Mouse (Mus musculus) WW6 (cell line): Measurements from ENCODE around the gene Kif11.

ENCODE experiments used
- DNase-seq: peaks from one replicate; pipeline ENCODE4 v3.0.0-alpha.2; 2013; ENCODE audit warnings: low read depth, low spot score

The Kif11 gene

GRCm38 (mm10) chr19:37375755-37376615, at the start of gene Kif11:
Gene Kif11 (plus strand): TSS chr19:37376403.
- DNase-seq = peak; percentile 86

DNA sequence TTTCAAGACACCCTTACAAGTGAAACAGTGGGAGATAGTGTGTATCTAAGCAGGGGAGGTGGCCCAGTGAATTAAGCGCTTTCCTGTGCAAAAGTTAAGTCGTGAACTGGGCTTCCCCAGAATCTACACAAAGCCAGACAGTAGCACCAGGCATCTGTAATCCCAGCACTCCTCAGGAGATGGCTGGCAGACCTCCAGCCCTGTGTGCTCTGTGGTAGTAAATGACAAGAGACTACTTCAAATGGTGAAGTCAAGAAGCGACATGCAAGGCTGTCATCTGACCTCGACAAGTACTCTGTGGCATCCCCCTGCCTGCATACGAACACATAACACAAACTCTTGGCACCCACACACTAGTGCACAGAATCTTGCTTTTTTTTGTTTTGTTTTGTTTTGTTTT, 49.0 kb upstream of the Kif11 start:
- no peak for DNase-seq

DNA sequence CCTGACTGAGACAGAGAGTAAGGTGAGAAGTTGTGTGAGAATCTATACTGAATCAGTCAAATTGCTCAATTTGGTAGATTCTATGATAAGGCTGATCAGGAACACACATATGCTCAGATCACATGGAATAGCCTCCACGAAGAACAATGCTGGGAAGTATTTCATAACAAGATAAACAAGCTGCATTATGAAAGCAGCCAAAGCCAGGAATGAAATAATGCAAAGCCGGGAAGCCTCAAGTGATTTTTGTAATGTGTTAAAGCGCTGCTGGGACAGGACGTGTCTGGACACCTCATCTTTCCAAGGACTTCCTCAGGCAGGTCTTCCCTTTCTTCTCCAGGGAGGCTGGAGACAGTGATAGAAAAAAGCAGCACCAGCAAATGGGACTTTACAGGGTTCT, 43.5 kb upstream of the Kif11 start:
- DNase-seq = no peak

DNA sequence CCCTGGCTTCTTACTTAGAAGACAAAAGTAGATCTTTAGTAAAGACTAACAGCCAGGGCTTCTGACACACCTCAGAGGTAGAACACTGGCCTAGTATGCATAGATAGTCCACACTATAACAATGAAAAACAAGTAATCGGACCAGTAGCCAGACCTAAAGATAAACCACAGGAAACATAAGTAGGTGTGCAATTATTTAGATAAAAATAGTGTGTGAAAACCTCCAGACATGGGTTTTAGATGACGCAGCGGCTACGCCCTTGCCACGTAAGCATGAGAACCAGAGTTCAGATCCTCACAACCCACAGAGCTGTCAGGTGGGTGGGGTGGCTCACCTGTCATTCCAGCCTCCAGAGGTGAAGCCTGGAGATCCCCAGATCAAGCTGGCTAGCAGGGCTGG, 42.8 kb upstream of the Kif11 start:
- no peak for DNase-seq

DNA sequence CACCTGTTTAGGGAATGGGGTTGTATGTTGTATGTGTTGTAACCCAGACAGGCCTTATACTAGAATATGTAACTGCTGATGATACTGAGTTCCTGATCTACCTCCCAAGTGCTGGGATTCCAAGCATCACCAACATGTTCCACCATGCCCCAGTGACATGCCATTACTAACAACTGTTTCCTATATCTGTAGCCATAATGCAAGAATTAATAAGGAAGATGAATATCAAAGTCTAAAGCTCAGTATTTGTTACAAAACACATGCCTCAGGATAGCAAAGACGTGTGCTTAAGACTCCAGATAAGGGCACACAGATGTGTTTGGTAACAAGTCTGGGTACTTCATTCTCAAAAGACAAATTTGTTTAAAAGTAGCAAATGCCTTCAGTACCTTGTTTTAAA, 40.8 kb upstream of the Kif11 start:
- no peak for DNase-seq

- no peak for DNase-seq
Measured at GRCm38 (mm10) chr19:37337752-37338151, 38.5 kb upstream of the Kif11 start, which contains the start of gene Ide. Gene Ide (minus strand): TSS chr19:37337852.

DNA sequence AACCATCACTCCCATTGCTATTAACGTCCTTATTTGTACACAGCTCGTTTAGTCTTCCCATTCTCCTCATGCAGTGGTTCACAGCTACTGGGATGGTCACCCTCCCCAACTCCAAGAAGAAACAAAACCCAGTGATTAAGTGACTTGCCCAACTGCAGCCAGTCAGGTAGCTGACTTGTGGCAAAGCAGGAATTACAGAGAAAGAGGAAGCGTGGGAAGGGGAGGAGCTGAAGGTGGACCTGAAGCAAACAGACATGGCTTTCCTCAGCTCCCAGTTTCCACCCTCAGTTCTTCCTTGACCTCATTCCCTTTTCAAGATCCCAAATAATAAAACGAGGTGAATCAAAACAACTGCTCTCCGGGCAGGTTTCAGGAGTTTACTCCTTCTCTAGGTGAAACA, 35.7 kb upstream of the Kif11 start:
- DNase-seq = no peak

GRCm38 (mm10) chr19:37340931-37341330, 35.3 kb upstream of the Kif11 start:
- no peak for DNase-seq

DNA sequence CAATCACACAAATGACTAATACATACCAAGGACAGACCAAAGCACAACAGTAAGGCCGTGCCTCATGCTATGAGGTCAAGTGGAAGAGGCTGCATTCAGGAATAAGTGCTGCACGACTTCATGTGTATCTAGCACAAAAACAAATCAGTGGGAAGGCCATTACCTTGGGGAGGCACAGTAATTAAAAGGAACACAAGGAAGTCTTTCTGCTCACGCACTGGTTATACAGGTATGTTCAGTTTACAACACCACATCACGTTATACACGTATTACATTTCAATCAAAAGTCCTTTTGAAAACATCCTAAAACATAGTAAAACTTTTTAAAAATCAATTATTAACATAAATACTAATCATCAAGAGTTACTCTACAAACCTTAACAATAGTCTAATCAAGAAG, 32.3 kb upstream of the Kif11 start:
- DNase-seq = no peak

- no peak for DNase-seq
Measured at GRCm38 (mm10) chr19:37346258-37346657, 29.9 kb upstream of the Kif11 start.

GRCm38 (mm10) chr19:37348331-37348730, 27.9 kb upstream of the Kif11 start:
- DNase-seq = no peak

DNA sequence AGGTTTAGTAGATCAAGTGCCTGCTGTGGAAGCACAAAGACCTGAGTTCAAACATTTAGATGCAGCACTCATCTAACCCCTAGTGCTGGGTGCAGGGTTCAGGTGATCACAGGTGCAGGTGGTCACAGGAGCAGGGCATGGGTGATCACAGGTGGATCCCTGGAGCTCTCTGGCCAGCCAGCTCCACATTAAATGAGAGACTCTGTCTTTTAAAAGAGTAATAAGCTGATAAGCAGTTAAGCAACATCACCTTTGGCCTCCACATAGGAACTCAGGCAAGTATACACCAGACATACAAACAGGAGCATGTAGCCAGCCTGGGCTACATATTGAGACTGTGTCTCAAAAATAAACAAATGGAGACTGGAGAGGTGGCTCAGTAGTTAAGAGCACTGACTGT, 27.3 kb upstream of the Kif11 start:
- no peak for DNase-seq

- no peak for DNase-seq
Measured at GRCm38 (mm10) chr19:37352756-37353155, 23.4 kb upstream of the Kif11 start.

GRCm38 (mm10) chr19:37353331-37353730, 22.9 kb upstream of the Kif11 start:
- no peak for DNase-seq

- no peak for DNase-seq
Measured at GRCm38 (mm10) chr19:37360044-37360443, 16.2 kb upstream of the Kif11 start.

DNA sequence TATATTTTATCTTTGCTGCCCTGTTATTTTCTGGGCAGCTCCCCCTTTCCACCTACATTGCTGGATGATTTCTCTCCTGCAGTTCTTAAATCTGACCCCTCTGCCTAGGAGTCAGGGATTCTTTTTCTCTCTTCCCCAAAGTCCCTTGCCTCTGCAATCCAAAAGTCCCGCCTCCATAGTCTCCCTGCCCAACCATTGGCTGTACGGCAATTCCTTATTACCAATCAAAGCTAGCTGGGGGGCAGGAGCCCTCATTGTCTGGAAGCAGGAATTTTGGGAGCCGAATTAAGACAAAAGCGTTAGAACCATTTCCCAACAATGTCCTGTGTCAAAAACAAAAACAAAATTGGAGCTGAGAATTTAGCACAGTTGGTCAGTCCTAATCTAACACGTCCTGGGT, 13.7 kb upstream of the Kif11 start:
- DNase-seq = peak; percentile 31

GRCm38 (mm10) chr19:37363128-37363939, 12.9 kb upstream of the Kif11 start:
- no peak for DNase-seq

GRCm38 (mm10) chr19:37368990-37369389, 7.2 kb upstream of the Kif11 start:
- DNase-seq = no peak

- no peak for DNase-seq
Measured at GRCm38 (mm10) chr19:37369921-37370320, 6.3 kb upstream of the Kif11 start.

GRCm38 (mm10) chr19:37370356-37370755, 5.8 kb upstream of the Kif11 start:
- no peak for DNase-seq

DNA sequence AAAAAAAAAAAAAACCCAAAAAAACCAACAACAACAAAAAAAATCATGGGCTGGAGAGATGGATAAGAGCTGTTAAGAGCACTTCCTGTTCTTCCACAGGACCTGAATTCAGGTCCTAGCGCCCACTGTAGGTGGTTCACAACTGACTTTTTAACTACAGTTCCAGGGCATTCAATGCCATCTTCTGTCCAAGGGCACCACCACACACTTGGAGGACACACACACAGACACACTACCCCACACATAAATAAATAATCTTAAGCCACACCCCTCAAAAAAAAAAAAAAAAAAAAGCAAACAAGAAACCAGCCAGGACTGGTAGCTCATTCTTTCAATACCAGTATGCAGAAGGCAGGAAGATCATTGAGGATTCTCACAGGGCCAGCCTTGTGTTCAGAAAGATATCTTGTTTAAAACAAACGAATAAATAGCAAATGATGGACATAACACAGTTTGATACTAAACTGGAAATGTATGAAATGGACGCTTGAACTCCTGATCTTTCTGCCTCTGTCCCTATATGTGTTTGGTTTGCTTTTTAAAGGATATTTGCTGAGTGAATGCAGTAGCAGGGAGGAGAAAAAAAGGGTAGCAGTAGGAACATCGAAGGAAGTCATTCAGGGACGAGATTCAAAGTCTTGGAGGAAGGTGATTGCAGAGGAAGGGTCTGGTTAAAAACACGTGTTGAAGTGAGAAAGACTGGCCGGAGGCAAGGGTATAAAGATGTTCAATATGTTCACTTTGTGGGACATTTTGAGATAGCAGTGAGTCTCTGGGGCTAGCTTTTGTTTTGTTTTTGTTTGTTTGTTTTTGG, 1.1 kb upstream of the Kif11 start:
- no peak for DNase-seq

- no peak for DNase-seq
Measured at GRCm38 (mm10) chr19:37376841-37377240, 638 bp downstream of the Kif11 start.
